Mouse (Mus musculus) mature B cell (primary cell): ENCODE data around the gene Rsrp1.

Experiments
- in situ Hi-C: fragments of 300-500 bp; cut with MboI; formaldehyde crosslinking; loops from 2 replicates; pipeline ENCODE4 v1.14.3; 2019

Gene Rsrp1

GRCm38 (mm10) chr4:134922111-134922924, 1.1 kb upstream of the Rsrp1 start:
- in situ Hi-C loops: no loop called here

DNA sequence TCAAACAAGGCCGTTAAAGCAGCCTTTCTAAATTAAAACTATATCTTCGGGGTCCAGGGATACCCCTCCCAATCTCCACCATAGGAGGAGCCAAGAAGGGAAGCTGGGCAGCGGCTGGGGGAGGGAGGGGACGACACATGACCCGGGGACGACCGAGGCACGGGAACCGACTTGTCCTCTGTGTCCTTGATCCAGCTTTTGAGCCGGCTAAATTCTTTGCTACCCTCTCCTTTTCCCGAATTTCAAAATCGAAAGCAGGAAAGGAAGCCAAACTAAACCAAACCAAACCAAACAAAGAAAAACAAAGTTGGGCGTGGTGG, 507 bp upstream of the Rsrp1 start:
- in situ Hi-C loops: no loop called here

DNA sequence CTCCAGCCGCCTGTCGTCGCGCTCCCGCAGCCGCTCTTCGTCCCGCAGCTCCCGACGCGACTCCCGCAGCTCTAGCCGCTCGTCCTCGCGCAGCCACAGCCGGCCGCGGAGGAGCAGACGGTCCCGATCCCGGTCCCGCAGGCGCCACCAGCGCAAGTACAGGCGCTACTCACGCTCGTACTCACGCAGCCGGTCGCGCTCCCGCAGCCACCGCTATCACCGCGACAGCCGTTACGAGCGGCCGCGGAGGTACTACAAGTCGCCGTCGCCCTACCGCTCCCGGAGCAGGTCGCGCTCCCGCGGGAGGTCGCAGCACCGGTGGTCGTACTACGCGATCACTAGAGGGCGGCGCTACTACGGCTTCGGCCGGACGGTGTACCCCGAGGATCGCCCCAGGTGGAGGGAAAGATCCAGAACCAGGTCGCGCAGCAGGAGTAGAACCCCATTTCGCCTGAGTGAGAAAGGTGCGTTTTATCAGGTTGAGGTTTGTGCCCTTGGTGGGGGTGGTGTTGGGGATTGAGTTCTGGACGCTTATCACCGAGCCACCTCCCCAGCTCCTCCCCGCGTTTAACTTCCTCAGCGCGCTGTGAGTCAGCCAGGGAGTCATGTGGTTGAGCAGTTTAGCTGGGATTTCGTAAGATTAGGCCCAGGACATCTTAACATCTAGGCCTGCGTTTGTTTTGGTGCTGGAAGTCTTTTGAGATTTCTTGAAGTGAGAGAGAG, 788 bp downstream of the Rsrp1 start:
- in situ Hi-C loops: no loop called here

DNA sequence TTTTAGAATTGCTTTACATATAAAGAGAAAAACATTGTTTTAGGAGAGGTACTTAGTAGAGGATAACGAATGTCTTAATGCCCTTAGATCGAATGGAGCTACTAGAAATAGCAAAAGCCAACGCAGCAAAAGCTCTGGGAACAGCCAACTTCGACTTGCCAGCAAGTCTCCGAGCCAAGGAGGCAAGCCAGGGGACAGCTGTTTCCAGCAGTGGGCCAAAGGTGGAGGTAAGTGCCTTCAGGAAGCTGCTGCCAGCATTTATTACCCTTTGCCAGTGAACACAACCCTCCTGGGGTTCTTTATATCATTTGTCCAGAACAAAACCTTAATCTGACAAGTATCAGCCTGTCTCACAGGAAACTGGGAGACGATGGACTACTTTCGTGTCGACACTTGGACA, 1.8 kb downstream of the Rsrp1 start:
- in situ Hi-C loops: no loop called here

GRCm38 (mm10) chr4:134927815-134928463, 4.5 kb downstream of the Rsrp1 start:
- in situ Hi-C loops: no loop called here

DNA sequence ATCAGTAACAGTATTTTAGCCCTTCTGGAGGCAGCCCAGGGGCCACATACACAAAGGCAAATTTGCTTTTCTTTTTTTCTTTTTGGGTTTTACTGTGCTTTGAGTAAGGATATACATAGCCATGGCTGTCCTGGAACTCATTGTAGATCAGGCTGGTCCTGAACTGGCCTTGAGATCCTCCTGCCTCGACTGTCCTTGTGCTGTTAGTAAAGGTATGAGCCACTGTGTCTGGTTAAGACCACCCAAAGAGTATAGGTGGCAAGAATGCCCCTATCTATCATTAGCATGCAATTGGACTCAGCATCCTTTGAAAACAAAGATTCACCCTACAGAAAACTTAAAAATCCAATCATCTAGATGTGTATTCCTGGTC, 5.1 kb downstream of the Rsrp1 start:
- in situ Hi-C loops: no loop called here

DNA sequence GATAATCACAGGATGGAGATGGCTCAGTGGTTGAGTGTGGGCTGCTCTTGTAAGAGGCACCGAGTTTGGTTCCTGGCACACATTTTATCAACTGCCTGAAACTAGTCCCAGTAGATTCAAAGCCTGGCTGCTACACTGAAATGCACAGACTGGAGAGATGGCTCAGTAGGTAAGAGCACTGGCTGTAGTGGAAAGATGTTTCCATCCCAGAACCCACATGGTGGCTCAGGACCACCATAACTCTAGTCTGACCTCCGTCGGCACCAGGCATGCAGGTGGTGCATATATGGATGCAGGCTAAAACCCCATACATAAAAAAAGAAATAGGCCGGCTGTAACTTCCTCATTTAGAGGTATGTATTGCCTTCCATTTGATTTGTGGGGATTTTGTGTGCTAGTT, 6.1 kb downstream of the Rsrp1 start:
- in situ Hi-C loops: no loop called here

DNA sequence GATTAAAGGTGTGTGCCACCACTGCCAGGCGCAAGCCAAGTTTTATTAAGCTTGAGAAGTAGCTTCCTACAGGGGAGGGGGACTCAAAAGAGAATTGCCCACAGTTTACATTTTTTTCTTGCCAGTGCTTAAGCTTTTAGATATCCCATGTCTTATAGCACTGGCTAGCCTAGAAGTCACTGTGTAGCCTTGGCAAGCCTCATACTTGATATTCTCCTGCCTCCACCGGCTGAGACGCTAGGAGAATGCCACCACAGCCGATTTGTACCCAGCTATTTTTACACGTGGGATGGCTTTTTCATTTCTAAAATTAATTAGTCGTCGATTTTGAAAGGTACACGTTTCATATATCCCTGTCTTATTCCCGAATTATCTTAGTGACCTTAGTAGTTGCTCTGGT, 6.8 kb downstream of the Rsrp1 start:
- in situ Hi-C loops: loop anchor here (10.0 kb wide), 1 partner anchor 385 kb away; no protein-coding TSS in a partner anchor

DNA sequence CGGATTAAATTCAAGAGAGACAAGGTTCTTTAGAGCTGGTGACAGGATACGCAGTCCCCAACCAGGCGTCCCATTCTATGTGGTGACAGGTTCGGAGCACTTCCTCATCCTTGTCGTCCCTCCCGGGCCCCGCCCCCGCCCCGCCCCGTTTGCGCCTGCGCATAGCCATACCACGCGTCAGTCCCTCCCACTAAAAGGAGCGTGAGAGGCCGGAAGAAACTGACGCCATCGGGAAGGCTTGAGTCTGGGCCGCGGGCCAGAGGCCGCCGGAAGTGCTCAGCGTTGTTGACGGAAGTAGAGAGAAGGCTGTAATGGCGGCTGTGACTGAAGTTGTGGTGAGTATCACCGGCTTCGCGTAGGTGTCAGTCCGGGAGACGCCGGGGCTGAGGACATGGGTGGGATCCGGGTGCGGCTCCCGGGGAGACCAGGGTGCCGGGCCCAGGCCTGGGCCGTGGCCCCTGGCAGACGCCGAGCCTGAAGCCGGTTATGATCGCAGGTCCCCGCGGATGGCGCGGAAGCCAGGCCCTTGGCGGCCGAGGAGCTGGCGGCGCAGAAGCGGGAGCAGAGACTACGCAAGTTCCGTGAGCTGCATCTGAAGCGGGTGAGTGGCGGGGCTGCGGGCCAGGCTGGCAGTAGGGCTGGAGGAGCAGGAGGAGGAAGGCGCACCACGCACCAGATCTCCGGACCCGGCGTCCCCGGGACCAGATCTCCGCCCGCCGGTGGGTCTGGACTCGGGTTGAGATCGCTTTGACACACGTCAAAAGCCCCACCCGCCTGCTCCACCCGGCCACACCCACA, 7.5 kb downstream of the Rsrp1 start, which contains the start of gene Syf2:
Gene Syf2, plus strand, starts transcription at position 215 of the 798 bp plus-strand sequence.
- in situ Hi-C loops: loop anchor here (10.0 kb wide), 1 partner anchor 384 kb away; no protein-coding TSS in a partner anchor

DNA sequence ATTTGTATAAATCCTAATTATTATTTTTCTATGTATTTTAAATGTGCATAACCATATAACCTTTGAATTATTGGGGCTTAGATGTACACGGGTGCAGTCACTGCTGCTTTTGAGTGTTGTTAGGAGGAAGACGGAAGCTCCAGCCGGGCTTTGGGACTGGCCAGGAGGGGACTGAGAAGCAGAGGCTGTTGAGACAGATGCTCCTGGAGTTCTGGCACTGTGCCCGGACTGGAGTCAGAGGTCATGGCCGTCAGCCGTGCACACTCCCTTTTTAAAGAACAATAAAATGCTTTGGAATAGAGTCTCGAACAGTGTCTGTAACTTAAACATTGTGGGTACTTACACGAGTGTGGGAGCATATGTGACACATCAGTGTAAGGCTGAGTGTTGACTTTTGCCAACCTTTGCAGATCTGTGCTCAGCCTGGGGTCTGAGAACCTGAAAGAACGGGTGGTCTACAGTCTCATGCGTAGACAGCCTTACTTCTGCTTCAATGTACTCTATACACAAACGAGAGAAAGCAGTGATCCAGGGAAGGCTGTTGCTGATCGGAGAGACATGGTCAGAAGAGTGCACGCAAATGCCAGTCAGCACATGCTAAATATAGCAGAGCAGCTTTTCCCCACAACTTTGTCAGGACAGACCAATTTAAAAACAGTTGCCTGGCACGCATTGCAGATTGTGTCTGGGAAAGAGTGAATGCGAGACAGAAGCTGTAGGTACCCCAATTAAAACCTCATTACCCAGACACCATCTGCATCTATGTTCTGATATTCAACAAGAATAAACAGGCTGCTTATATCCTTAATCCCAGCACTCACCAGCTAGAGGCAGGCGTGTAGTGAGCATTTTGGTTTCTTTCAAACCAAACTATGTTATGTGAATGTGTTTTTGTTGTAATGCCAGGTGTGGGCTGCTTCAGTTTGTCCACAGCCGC, 14.1 kb downstream of the Rsrp1 start:
- in situ Hi-C loops: loop anchor here (10.0 kb wide), 1 partner anchor 377 kb away; no protein-coding TSS in a partner anchor

DNA sequence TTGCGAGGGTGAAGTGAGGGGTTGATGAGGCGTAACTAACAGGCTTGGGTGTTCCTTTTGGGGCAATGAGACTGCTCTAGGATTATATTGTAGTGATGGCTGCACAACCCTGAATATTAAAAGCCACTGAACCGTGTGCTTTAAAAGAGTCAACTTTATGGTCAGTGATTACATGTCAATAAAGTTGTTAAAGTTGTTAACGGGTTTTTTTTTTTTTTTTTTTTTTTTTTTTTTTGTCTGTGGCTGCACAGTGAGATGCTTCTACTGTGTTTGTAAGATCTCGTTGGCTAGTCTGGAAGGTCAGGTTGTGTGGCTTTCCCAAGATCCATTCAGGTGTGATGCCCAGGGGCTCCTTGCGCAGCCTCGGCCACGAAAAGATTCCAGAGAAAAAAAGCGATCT, 16.5 kb downstream of the Rsrp1 start:
- in situ Hi-C loops: loop anchor here (10.0 kb wide), 1 partner anchor 375 kb away; no protein-coding TSS in a partner anchor

DNA sequence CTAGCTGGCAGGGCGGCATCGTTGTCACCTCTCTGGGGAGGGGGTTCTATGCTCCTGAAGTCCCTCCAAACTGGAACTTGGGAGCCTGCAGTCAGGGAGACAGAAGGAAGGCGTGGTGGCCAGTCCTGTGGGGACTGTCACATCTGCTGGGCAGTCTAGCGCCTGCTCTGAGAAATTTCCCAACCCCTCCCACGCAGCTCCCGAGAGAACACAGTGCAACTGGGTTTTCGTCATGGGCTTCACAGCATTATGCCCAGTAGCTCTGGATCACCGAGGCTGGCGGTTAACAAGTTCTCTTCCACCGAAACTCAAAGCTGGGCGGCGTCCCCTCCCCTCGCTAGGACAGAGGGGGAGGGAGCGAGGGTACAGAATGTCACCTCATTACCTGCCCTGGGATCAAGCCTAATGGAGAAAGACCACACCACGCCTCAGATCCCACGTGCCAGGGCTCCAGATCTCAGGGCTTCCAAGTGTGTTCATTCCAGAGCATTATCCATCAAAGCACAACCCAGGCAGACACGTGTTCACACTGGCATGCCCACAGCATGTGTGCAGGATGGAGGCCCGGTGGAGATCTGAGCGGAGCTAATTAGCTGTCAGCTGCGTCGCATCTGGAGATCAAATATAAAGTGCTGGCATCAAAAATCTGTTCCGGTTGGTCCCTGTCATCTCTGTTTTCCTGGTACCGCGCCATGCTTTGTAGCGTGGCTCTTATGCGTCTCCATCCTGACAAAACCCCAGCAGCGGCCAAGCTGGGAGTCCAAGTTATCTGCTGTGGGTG, 20.6 kb downstream of the Rsrp1 start:
- in situ Hi-C loops: no loop called here

GRCm38 (mm10) chr4:134946024-134946744, 22.8 kb downstream of the Rsrp1 start:
- in situ Hi-C loops: no loop called here

DNA sequence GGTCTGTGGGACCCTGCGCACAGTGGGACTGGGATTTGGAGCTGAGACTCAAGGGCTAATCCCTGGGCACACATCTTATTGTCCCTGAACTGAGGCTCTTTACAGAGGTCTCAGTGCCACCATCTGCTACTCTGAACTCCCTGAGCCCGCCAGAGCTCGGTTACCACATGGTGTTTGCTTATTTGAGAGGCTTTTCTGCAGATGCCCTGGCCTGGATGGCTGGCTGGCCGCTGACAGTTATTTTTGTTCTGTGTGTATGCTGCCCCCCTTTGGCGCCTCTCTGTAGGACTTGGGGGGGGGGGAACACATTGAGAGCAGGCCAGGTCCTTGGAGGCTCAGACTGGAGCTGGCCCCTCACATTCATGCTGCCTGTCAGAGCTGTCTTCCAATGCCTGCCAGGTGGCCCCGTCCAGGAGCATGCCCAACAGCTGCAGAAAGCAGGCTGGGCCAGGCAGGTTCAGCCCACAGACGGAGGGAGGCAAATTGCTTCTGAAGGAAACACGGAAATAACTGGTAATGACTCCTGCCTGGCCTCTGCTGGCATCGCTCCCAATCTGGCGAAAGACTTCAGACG, 27.2 kb downstream of the Rsrp1 start:
- in situ Hi-C loops: no loop called here

GRCm38 (mm10) chr4:134954461-134954860, 31.1 kb downstream of the Rsrp1 start:
- in situ Hi-C loops: no loop called here

GRCm38 (mm10) chr4:134955196-134955595, 31.8 kb downstream of the Rsrp1 start:
- in situ Hi-C loops: no loop called here

DNA sequence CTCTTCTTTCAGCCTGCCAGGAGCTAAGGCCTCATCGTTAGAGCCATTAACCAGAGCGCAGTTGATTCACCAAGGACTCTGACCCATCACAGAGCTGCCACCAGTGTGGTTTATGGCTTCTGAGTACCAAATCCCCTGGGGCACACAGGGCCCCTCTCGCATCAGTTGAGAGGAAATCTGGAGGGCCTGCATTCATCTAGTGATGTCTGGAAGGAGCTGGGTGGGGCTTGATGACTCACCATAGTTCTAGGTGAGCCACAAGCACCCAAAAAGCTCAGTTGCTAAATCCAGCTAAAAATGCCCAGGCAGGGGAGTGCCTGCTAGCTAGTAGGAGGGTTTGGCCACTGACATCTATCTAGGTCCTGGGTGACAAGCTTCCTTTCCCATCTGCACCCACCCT, 32.5 kb downstream of the Rsrp1 start:
- in situ Hi-C loops: no loop called here

DNA sequence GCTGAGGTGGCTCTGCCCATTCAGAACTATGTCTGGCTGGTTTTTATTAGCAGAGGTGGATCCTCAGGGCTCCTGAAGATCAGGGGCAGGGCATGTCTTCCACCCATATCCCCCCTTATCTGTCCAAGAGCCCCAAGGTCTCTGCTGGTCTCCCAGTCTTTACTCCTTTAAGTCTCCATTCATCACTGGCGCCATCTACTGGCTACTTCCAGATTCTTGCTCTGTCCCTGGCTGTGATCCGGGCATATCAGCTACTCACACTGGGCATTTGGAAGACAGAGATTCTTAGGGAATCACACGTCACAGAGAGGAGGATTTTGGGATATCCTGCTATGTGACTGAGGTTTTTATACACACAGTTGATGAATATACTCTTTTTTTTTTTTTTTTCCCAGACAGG, 32.9 kb downstream of the Rsrp1 start:
- in situ Hi-C loops: no loop called here
